Mouse (Mus musculus) c-Kit-positive CD71-negative TER-119-negative erythroid progenitor cells, embryonic 14.5 days (primary cell): ENCODE measurements at regions not wholly inside any gene's neighbourhood (a gene's known extent, or its start where the extent isn't known, plus 50 kb on each side); places are given as distances from the start of the nearest gene placed in this dataset.

Experiments used
- DNase-seq: peaks from one replicate; pipeline ENCODE4 v3.0.0-alpha.2; 2013; ENCODE audit warnings: low read depth

GRCm38 (mm10) chr12:21481644-21482043, 64.2 kb upstream of the Ywhaq start:
- no peak for DNase-seq

- DNase-seq, result no peak
Observed at GRCm38 (mm10) chr12:21480226-21480625, 62.8 kb upstream of the Ywhaq start.

GRCm38 (mm10) chr12:21479251-21479650, 61.8 kb upstream of the Ywhaq start:
- DNase-seq, result no peak

- no peak for DNase-seq
Observed at GRCm38 (mm10) chr12:21476516-21476915, 59.1 kb upstream of the Ywhaq start.

GRCm38 (mm10) chr12:21472951-21473710, 55.7 kb upstream of the Ywhaq start:
- no peak for DNase-seq

GRCm38 (mm10) chr12:21472487-21472886, 55.0 kb upstream of the Ywhaq start:
- DNase-seq, result no peak

- no peak for DNase-seq
Observed at GRCm38 (mm10) chr12:21471986-21472385, 54.5 kb upstream of the Ywhaq start.

GRCm38 (mm10) chr12:21470286-21470685, 52.8 kb upstream of the Ywhaq start:
- DNase-seq, result no peak
